Mouse (Mus musculus): ENCODE measurements around the gene B3galt4.

B3galt4 gene

DNA sequence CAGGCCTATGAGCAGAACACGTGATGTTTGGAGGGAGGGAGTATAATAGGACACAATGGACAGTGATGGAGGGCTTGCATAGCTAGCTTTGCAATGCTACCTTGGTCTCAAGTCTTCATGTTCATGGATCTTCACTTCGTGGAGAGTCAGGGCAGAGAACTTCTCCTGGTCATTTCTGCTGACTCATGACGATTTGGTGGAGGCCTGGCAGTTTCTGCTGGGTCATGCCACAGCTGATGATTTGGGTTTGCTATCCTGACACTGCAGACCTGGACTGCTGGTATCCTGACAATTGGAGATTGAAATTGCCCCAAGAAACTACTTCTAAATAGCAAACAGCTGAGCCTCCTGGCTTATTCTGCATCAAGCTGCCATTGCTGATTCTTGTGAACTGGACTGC, 22.3 kb upstream of the B3galt4 start:
- peaks cover 25% of the 10 kb centered on the region for H3K27me3 ChIP-seq (ENCODE audit: insufficient read depth, low read length)
- no peaks in the 10 kb centered on the region for H3K9me3 ChIP-seq (ENCODE audit: low read length)
- no peaks in the 10 kb centered on the region for H3K36me3 ChIP-seq (ENCODE audit: insufficient read depth, low read length)
- H3K4me3 ChIP-seq (replicated peaks; ENCODE audit: low read length), result no peak overlapping the region
- TF ChIP-seq NANOG (IDR thresholded peaks at IDR 0.05; ENCODE audit: borderline replicate concordance, low read length) (no peak), CTCF (conservative IDR thresholded peaks at IDR 0.05; ENCODE audit: low read length) (no peak), POU5F1 (IDR thresholded peaks at IDR 0.05; ENCODE audit: borderline replicate concordance, low read length) (no peak)
- peaks cover 19% of the 10 kb centered on the region for H3K4me1 ChIP-seq (replicated peaks; ENCODE audit: low read depth, low read length)

DNA sequence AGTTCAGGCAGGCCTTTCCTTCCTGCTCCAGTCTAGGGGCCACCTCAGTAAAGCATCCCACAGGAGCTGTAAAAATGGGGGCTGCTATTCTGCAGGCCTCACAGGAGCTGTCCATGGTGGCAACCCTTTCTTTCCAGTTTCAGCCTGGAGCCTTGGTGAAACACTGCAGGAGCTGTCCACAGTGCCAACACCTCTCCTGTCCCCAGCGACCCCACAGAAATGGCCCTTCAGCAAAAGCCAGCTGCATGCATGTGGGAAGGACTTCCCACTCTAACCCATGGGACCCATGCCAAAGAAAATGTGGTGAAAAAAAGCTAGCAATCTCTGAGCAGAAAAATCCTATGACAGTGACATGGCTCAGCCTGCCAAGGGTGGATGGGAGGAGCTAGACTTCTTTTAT, 21.4 kb upstream of the B3galt4 start:
- TF ChIP-seq POU5F1 (IDR thresholded peaks at IDR 0.05; ENCODE audit: borderline replicate concordance, low read length) (no peak), CTCF (conservative IDR thresholded peaks at IDR 0.05; ENCODE audit: low read length) (no peak)
- H3K36me3 ChIP-seq (ENCODE audit: insufficient read depth, low read length), result no peaks in the 10 kb centered on the region

DNA sequence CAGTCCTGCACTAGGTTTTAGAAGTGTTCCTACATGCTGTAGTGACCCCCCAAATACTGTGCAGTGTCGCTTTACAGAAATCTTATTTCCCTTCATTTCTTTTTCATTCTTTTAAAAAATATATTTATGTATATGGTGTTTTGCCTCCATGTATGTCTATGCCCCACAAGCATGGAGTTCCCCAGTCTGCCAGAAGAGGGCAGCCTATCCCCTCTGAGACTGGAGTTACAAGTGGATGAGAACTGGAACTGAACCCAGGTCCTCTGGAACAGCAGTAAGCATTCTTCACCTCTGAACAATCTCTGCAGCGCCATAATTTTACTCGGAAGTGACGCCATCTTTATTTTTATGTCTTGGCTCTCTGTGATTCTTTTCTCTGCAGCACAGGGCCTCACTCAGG, 18.1 kb upstream of the B3galt4 start:
- Histone ChIP-seq H3K27me3 (ENCODE audit: insufficient read depth, low read length) (0 out of 2 replicates have a peak, but pooled peaks cover 4% of the 10 kb centered on the region), H3K4me1 (replicated peaks; ENCODE audit: low read depth, low read length) (peaks cover 17% of the 10 kb centered on the region), H3K9me3 (ENCODE audit: low read length) (no peaks in the 10 kb centered on the region), H3K4me3 (replicated peaks; ENCODE audit: low read length) (no peak overlapping the region), H3K36me3 (ENCODE audit: insufficient read depth, low read length) (peaks cover 23% of the 10 kb centered on the region)
- TF ChIP-seq NANOG (IDR thresholded peaks at IDR 0.05; ENCODE audit: borderline replicate concordance, low read length) (no peak), CTCF (conservative IDR thresholded peaks at IDR 0.05; ENCODE audit: low read length) (peak; percentile 82), POU5F1 (IDR thresholded peaks at IDR 0.05; ENCODE audit: borderline replicate concordance, low read length) (no peak)

More for the DNA sequence above, 21.4 kb upstream of the B3galt4 start:
- H3K4me3 ChIP-seq (replicated peaks; ENCODE audit: low read length), result no peak overlapping the region
- peaks cover 16% of the 10 kb centered on the region for H3K27me3 ChIP-seq (ENCODE audit: insufficient read depth, low read length)
- H3K9me3 ChIP-seq (ENCODE audit: low read length), result no peaks in the 10 kb centered on the region
- peaks cover 18% of the 10 kb centered on the region for H3K4me1 ChIP-seq (replicated peaks; ENCODE audit: low read depth, low read length)

DNA sequence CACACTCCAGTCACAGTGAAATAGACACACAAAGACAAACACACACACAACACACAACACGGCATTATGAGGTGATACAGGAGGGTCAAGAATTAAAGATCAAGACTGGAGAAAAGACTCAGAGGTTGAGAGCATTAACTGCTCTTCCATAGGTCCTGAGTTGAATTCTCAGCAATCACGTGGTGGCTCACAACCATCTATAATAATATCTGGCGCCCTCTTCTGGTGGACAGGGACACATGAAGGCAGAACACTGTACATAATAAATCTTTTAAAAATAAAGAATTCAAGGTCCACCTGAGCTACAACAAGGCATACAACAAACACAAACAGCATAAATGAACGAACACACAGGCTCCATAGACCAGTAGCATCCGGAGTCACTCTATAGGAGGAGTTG, 17.6 kb upstream of the B3galt4 start:
- Histone ChIP-seq H3K9me3 (ENCODE audit: low read length) (no peaks in the 10 kb centered on the region), H3K4me3 (replicated peaks; ENCODE audit: low read length) (no peak overlapping the region), H3K27me3 (ENCODE audit: insufficient read depth, low read length) (no peaks in the 10 kb centered on the region), H3K36me3 (ENCODE audit: insufficient read depth, low read length) (peaks cover 26% of the 10 kb centered on the region), H3K4me1 (replicated peaks; ENCODE audit: low read depth, low read length) (peaks cover 17% of the 10 kb centered on the region)
- TF ChIP-seq CTCF (conservative IDR thresholded peaks at IDR 0.05; ENCODE audit: low read length) (peak; percentile 42), NANOG (IDR thresholded peaks at IDR 0.05; ENCODE audit: borderline replicate concordance, low read length) (no peak), POU5F1 (IDR thresholded peaks at IDR 0.05; ENCODE audit: borderline replicate concordance, low read length) (no peak)

DNA sequence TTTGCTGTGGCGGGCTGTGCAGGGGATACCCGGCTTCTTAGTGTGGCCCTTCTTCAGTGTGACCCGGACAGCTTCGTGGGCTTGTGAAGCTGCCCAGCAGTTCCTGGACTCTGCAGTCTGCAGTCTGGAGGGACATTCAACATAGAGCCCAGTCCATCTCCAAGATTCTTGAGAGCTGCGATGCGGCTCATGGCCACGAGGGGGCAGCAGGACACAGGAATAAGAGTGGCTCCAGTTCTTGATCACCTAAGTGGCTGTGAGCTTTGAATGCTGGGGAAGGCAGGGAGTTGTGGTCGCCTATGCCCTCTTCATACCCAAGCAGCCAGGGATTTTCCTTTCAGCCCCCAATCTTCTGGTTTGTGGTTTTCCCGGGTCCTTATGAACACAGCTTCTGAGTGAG, 17.2 kb upstream of the B3galt4 start:
- no peaks in the 10 kb centered on the region for H3K9me3 ChIP-seq (ENCODE audit: low read length)
- no peaks in the 10 kb centered on the region for H3K27me3 ChIP-seq (ENCODE audit: insufficient read depth, low read length)
- TF ChIP-seq CTCF (conservative IDR thresholded peaks at IDR 0.05; ENCODE audit: low read length) (peak; percentile 83), NANOG (IDR thresholded peaks at IDR 0.05; ENCODE audit: borderline replicate concordance, low read length) (no peak)
- peaks cover 17% of the 10 kb centered on the region for H3K4me1 ChIP-seq (replicated peaks; ENCODE audit: low read depth, low read length)
- H3K36me3 ChIP-seq (ENCODE audit: insufficient read depth, low read length), result peaks cover 30% of the 10 kb centered on the region
- H3K4me3 ChIP-seq (replicated peaks; ENCODE audit: low read length), result no peak overlapping the region

DNA sequence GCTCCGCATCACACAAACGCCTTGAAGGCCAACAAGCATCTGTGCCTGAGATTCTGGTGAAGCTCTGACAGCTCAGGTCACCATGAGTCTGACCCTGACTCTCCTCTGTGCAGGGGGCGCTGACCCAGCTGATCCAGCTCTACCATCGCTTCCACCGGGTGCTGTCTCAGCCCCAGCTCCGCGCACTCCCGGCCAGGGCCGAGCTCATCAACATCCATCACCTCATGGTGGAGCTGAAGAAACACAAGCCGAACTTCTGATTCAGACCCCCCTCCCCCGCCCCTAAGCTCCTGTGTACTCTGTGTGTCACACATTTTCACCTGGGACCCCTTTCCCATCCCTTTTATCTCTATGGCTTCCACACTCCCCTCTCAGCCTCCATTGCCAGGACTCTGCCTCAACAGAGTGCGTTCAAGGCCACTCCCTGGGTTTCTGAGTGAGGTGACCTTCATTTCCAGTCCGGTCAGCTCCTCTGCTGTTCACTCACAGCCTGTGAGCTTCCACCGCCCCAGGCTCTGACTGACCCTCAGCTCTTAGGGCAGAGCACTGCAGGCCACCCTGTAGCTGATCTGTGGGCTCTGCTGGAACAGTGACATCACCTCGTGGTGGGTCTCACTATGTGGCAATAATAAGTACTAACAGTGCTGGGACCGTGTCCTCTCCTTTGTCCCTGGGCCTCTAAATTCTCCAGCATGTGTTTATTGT, 14.7 kb upstream of the B3galt4 start:
- Histone ChIP-seq H3K4me3 (replicated peaks; ENCODE audit: low read length) (no peak overlapping the region), H3K36me3 (ENCODE audit: insufficient read depth, low read length) (peaks cover 55% of the 10 kb centered on the region), H3K4me1 (replicated peaks; ENCODE audit: low read depth, low read length) (peaks cover 17% of the 10 kb centered on the region), H3K27me3 (ENCODE audit: insufficient read depth, low read length) (no peaks in the 10 kb centered on the region), H3K9me3 (ENCODE audit: low read length) (no peaks in the 10 kb centered on the region)
- TF ChIP-seq POU5F1 (IDR thresholded peaks at IDR 0.05; ENCODE audit: borderline replicate concordance, low read length) (no peak), NANOG (IDR thresholded peaks at IDR 0.05; ENCODE audit: borderline replicate concordance, low read length) (no peak), CTCF (conservative IDR thresholded peaks at IDR 0.05; ENCODE audit: low read length) (no peak)

DNA sequence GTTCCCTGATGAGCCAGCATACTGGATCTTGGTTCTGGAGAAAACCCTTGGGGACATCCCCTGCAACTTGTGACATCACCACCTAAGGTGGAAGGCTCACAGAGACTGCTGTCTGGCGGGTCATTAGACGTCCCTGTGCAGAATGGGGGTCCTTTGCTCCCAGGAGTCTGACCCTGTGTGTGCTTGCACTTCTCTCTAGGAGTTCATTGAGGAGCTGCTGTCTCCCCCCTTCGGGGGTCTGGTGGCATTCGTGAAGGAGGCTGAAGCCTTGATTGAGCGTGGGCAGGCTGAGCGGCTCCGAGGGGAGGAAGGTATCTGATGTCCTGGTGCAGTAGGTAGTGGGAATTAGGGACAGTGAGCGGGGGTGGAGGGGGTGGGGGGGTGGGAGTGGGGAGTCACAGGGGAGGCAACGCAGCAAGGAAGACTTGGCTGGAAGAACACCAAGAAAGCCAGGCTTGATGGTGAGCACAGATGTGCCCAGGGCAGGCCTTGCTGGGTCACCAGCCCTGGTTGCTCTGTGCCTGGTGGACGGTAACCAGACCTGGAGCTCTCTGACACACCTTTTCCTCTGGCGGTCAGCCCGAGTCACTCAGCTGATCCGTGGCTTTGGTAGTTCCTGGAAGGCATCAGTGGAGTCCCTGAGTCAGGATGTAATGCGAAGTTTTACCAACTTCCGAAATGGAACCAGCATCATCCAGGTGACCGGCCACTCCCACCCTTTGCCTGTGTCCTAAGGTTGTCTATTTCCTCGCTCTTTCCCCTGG, 14.0 kb upstream of the B3galt4 start:
- no peak for TF ChIP-seq CTCF (conservative IDR thresholded peaks at IDR 0.05; ENCODE audit: low read length)
- no peak for TF ChIP-seq POU5F1 (IDR thresholded peaks at IDR 0.05; ENCODE audit: borderline replicate concordance, low read length)
- no peak for TF ChIP-seq NANOG (IDR thresholded peaks at IDR 0.05; ENCODE audit: borderline replicate concordance, low read length)
- no peaks in the 10 kb centered on the region for H3K9me3 ChIP-seq (ENCODE audit: low read length)
- H3K27me3 ChIP-seq (ENCODE audit: insufficient read depth, low read length), result no peaks in the 10 kb centered on the region
- H3K4me3 ChIP-seq (replicated peaks; ENCODE audit: low read length), result no peak overlapping the region
- peaks cover 62% of the 10 kb centered on the region for H3K36me3 ChIP-seq (ENCODE audit: insufficient read depth, low read length)
- peaks cover 17% of the 10 kb centered on the region for H3K4me1 ChIP-seq (replicated peaks; ENCODE audit: low read depth, low read length)

DNA sequence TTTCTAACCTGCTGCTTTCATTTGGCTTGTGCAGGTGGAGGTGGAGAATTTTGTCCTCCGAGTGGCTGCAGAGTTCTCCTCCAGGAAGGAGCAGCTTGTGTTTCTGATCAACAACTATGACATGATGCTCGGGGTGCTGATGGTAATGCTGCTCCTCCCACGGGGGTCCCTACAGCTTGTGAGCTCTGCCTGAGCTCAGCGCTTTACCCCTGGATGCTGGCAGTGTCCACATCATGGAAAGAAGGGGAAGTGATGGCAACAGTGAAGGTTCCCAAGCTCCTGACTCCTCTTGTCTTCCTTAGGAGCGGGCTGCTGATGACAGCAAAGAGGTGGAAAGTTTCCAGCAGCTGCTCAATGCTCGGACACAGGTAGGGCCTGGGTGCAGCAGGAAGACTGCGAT, 11.6 kb upstream of the B3galt4 start:
- no peak for TF ChIP-seq POU5F1 (IDR thresholded peaks at IDR 0.05; ENCODE audit: borderline replicate concordance, low read length)
- no peak for TF ChIP-seq CTCF (conservative IDR thresholded peaks at IDR 0.05; ENCODE audit: low read length)
- Histone ChIP-seq H3K4me3 (replicated peaks; ENCODE audit: low read length) (no peak overlapping the region), H3K36me3 (ENCODE audit: insufficient read depth, low read length) (peaks cover 86% of the 10 kb centered on the region), H3K9me3 (ENCODE audit: low read length) (no peaks in the 10 kb centered on the region), H3K27me3 (ENCODE audit: insufficient read depth, low read length) (no peaks in the 10 kb centered on the region), H3K4me1 (replicated peaks; ENCODE audit: low read depth, low read length) (peaks cover 14% of the 10 kb centered on the region)

Measured in E14TG2a.4 (cell line).